Mouse (Mus musculus) forelimb bud, embryonic 11.5 days (tissue): ENCODE results near the gene Mettl6.
"Not testable (repeated sequence)": the region's sequence is repeated elsewhere in the genome, so short reads cannot be mapped to it uniquely, and the experiment has no call there.

Experiments used
- DNase-seq: peaks from one replicate; pipeline ENCODE4 v3.0.0-alpha.2; 2012; ENCODE audit warnings: low read depth, low spot score

The Mettl6 gene

GRCm38 (mm10) chr14:31473297-31473696 is 21.5 kb downstream of the Mettl6 start:
- no peak for DNase-seq

DNA sequence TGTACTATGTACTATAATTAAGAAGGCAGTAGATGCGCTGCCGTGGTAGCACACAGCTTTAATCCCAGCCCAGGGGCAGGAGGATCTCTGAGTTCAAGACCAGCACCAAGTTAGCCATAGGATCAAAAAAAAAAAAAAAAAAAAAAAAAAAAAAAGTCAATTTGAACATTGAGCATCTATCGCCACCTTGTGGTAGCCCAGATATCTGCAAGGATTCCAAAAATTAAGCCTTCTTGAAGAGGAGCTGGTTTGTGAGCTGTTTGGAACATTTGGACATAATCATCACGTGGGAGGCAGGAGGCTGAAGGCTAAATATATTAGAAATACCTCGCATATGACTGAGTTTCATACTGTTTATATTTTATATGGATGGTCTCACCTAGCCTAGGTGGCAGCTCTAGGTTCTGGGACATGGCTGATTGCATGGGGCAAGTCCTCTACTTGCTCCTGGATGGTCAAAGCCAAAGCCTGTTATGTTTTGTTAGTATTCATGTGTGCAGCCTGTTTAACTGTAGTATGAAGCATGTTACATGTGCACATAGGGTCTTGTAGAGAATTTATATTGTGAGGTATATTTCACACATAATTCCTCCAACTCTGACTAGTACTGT is 22.3 kb downstream of the Mettl6 start:
- peak; percentile 72 for DNase-seq

- no peak for DNase-seq
These were observed 25.1 kb downstream of the Mettl6 start for GRCm38 (mm10) chr14:31469711-31470110.

DNA sequence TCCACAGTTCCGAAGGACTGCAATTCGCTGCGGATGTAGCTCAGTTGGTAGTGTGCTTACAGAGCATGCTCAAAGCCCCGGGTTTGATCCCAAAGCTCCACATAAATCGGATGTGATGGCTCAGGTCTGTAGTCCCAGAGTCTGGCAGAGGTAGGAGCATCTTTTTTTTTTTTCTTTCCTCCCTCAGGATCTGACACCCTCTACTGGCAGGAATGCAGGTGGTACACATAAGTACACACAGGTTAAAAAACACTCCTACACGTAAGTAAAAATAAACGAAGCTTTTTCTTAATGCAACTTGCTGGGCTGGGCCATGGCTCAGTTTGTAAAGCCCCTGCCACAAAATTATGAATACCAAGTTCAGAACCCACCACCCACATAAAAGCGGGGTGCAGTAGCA is 30.7 kb downstream of the Mettl6 start:
- peak; percentile 54 for DNase-seq

GRCm38 (mm10) chr14:31462886-31463285 is 32.0 kb downstream of the Mettl6 start:
- DNase-seq: peak; percentile 17

DNA sequence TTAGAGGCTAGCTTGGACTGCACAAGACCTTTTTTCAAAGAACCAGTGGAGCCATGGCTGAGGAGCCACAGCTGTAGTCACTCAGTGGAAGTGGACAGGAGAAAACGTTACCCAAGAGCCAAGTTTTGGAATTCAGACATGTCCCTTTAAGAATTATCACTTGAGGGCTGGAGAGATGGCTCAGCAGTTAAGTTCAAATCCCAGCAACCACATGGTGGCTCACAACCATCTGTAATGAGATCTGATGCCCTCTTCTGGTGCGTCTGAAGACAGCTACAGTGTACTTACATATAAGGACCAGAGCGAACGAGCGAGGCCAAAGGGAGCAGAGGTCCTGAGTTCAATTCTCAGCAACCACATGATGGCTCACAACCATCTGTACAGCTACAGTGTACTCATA is 32.6 kb downstream of the Mettl6 start:
- DNase-seq: not testable (repeated sequence)

GRCm38 (mm10) chr14:31458006-31458405 is 36.8 kb downstream of the Mettl6 start:
- DNase-seq: peak; percentile 58

DNA sequence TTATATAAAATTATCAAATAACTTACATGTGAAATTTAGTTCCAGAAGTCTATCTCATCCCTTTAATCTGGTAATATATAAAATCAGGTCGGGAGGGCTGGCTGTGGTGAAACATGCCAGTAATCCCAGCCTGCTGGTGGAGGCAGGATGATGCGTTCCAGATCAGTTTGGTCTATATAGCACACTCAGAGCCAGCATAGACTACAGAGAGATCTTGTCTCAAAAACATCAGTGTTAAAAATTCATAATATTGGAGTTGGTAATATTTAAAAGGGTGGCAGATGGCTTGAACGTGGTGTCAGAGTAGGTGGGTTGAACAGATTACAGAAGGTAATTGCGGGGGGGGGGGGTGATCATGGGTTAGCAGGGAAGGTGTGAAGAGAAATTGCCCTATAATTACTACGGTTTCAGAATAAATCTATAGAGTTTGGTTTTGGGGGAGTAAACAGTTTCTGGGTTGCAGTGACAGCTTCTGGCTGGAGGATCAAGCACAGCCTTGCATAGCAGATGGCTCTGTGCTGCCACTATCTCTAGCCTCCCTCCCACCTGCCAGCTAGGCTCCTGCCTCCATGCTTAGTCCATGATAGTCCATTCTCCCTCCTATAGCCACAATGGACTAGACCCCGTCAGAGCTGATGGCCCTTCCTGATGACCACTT is 38.6 kb downstream of the Mettl6 start:
- DNase-seq: no peak

GRCm38 (mm10) chr14:31454849-31455566 is 39.8 kb downstream of the Mettl6 start:
- no peak for DNase-seq

DNA sequence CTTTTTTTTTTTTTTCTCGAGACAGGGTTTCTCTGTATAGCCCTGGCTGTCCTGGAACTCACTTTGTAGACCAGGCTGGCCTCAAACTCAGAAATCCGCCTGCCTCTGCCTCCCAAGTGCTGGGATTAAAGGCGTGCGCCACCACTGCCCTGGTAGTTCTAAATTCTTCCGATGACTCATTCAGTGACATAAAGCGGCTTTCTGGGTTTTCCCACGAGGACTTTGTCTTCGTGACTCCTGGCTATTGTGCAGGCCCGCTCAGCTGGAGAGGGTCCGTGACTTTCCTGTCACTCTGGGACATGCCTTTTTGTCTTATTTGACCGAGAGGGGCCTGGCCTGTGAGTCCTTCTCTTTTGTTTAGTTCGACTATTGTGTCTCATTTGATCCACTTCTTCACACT is 40.9 kb downstream of the Mettl6 start:
- DNase-seq: not testable (repeated sequence)

DNA sequence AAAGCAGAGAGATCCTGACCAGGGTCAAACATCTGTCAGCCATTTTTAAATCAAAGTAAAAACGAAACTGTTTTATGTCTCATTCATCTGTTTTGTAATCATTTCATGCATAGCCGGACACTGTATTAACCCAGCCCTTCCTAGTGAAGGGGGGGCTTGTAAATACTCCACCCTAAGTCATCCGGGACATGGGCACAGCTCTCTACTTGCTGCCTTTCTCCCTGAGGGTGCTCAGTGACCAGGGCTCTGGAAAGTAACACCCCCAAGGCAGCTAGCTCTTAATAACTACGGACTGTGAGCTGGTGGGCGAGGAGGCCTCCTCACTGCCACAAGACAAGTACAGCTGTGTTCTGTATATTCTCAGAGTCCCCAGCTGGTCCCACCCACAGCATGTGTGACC is 45.8 kb downstream of the Mettl6 start:
- no peak for DNase-seq

DNA sequence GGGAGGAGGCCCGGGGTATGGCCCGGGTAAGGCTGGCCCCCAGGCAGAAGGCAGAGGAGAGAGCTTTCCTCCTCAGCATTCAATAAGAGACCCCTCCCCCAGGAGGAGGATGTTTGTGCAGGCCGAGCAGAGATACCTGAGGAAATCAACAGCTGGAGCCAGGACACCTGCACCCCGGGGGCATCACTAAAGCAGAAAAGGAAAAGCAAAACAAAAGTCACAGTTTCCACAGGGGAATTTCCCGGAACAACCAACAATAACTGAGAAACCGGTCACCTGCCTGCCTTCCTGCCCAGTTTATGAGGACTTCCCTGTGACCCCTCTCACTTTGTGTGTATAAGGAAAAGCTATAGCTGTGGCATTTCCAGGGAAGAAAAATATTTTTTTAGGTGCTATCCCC is 51.2 kb downstream of the Mettl6 start:
- no peak for DNase-seq

GRCm38 (mm10) chr14:31440725-31441124 is 54.1 kb downstream of the Mettl6 start:
- DNase-seq: no peak

- no peak for DNase-seq
These were observed 54.6 kb downstream of the Mettl6 start for GRCm38 (mm10) chr14:31440230-31440629.

- DNase-seq: no peak
These were observed 55.6 kb downstream of the Mettl6 start for GRCm38 (mm10) chr14:31439279-31439678.

DNA sequence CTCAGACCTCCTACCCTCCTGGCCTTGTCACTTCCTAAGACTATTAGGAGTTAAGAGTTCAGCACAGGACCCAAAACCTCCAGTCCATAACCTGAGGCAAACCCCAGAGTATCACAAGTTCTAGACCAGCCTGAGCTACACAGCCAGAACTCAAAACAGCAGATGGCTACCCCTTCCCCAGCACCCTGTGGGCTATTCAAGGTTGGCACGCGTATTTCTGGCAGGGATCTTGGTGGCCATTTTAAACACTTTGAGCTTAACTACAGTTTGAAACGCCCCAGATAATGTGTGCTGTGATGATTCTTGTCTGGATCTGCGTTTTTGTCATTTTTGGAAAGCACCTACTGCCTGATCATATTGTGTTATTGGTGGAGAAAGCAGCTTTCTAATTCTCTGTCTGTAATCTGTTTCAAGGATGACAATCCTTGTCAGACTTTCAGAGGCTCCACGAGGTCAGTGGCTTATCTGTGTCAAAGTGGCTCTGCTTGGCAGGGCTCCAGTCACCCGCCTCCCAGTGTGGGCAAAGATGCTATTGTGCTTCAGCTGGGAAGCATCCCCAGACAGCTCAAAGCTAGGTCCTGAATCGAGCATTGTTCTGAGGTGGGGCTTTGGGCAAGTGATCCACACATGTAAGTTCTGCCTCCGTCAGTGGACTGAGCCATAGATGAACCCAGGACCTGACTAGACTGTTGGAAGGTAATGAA is 56.9 kb downstream of the Mettl6 start:
- no peak for DNase-seq

GRCm38 (mm10) chr14:31435930-31436693 is 58.7 kb downstream of the Mettl6 start, which contains the start of gene Sh3bp5:
TSS of gene Sh3bp5 (minus strand) at chr14:31436078.
- peak; percentile 91 for DNase-seq

GRCm38 (mm10) chr14:31435018-31435915 is 59.6 kb downstream of the Mettl6 start:
- DNase-seq: peak; percentile 56

DNA sequence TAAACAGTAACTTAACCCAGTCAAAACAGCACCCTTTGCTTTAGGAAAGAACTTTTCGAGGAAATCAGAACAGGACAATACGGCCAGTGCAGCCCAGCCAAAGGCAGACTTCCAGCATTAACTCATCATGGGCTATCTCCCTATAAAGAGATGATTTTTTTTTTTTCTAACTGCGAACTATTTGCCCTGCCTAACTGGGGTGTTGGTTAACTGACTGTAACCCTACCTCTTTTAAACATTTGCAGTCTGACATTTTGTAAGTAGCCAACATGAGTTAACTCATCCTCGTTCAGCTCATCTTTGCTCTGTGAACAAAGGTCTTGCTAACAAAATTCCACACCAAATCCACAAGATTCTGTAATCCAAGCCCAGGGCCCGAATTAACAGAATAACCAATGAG is 60.4 kb downstream of the Mettl6 start:
- DNase-seq: no peak

GRCm38 (mm10) chr14:31433851-31434360 is 60.9 kb downstream of the Mettl6 start:
- peak; percentile 82 for DNase-seq
